Mouse (Mus musculus): ENCODE data around the gene Emg1. TPM values are rescaled to one million over a fixed set of nuclear protein-coding genes. Genes with fewer than 3 reads are reported as not detected.
A peak's percentile ranks its signal among the peaks of the same experiment; 100 is the strongest.

Emg1 gene
- total RNA-seq, 1 experiment from 2014 or later, result 89.3 TPM

DNA sequence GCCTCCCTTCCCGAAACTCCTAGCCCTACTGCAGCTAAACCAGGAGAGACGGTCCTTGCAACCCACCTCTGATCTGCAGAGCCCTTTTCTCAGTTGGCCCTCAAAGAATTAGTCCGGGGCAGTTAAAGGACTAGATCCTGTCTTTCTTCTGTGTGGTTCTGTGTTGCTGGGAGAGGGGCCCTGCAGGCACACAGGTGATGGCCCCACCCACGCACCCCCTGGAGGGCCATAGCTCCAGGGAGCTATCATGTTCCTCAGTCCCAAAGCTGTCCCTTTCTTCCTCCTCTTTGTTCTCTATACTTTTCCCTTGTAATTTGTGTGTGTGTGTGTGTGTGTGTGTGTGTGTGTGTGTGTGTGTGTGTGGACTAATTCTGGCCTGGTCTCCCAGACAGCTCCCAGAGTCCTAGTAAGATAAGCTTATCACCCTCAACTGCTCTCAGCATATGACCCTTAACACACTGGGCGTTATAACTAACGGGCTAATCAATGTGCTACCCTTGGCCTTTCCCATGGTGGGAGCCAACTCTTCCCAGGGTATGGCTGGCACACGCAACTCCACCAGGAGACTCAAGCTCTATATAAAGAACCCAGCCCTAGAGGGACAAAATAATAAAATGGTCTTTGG is 7.5 kb upstream of the Emg1 start:
- ATAC-seq (ENCODE audit: extremely low read depth, insufficient number of reproducible peaks, low FRiP score, poor library complexity, severe bottlenecking), result no peak

GRCm38 (mm10) chr6:124718703-124719102 is 6.7 kb upstream of the Emg1 start:
- no peak for ATAC-seq (ENCODE audit: extremely low read depth, insufficient number of reproducible peaks, low FRiP score, poor library complexity, severe bottlenecking)

DNA sequence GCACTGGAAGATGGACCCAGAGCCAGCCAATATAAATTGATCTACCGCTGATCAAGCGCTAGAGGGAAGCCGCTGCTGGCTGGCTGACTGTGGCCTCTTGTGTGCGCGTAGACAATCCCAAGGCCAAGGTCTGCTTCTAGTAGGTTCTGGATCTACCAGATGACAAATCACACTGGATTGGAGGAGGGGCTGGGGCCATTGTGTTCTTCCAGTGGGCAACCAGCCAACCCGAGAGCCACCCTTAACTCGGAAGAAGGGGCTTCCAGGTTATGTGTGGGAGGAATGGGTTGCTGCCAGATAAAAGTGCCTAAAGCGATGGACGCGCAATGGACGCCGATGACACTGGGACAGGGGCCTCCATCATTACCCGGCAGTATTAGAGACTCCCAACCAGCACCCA is 6.0 kb upstream of the Emg1 start:
- ATAC-seq (ENCODE audit: extremely low read depth, insufficient number of reproducible peaks, low FRiP score, poor library complexity, severe bottlenecking), result no peak

GRCm38 (mm10) chr6:124716864-124717490 is 5.0 kb upstream of the Emg1 start:
- peak; percentile 57 for ATAC-seq (ENCODE audit: extremely low read depth, insufficient number of reproducible peaks, low FRiP score, poor library complexity, severe bottlenecking)

DNA sequence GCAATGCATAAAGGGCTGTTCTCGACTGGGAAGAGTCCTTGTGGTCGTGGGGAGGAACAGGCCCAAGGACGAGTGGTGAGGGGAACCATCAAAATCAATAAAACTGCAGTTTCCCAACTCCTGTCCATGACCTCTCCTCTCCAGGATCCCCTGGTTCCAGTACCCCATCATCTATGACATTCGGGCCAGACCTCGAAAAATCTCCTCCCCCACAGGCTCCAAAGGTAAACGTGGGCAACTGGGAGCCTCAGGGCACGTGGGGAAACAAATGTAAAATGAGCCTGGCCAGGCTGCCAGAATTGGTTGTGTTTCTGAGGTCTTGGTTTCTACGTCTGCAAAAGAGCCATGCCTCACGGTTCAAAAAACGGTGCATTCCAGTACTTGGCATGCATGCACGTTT is 940 bp upstream of the Emg1 start:
- no peak for ATAC-seq (ENCODE audit: extremely low read depth, insufficient number of reproducible peaks, low FRiP score, poor library complexity, severe bottlenecking)

GRCm38 (mm10) chr6:124708289-124708889 is 3.6 kb downstream of the Emg1 start:
- no peak for ATAC-seq (ENCODE audit: extremely low read depth, insufficient number of reproducible peaks, low FRiP score, poor library complexity, severe bottlenecking)

DNA sequence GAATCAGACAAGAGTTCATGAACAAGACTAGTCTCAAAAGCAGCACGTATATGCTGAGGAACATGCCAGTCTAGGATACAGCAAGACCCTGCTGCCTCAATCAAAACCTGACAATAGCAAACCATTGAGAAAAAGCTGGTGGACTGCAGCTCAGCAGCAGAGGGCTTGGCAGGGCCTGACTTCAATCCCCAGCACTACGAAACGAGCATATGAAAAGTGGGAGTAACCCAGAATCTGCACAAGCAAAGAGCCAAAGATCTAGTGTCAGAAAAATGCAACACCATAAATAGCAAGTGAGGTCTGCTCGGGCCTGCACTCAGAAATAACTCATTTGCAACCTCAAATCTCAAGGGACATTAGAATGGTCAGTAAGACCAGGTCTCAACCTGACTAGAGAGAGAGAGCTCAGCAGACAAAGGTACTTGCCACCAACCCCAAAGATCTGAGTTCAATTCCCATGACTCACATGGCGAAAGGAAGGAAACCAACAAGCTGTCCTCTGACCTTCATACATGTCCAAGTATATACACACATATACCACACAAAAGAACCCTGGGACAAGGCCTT is 5.8 kb downstream of the Emg1 start:
- no peak for ATAC-seq (ENCODE audit: extremely low read depth, insufficient number of reproducible peaks, low FRiP score, poor library complexity, severe bottlenecking)

DNA sequence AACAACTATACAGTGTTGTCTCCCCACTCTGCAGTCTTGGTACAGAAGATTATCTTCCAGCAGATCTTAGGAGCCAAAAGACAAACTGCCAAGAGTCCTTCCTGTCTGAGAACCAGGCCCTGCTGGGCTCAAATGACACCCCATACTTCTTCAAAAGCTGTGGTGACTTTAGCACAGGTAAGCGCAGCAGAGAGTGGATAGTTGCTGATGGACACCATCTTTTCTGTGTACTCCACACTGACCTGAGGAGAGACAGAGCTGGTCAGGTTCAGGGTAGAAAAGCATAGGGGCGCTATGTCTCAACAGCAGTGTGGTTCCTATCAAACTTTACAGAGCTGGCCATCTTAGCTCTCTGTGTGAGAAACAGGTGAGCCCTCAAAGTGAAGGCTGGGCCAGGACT is 7.6 kb downstream of the Emg1 start:
- ATAC-seq (ENCODE audit: extremely low read depth, insufficient number of reproducible peaks, low FRiP score, poor library complexity, severe bottlenecking), result no peak

GRCm38 (mm10) chr6:124703789-124704188 is 8.2 kb downstream of the Emg1 start:
- no peak for ATAC-seq (ENCODE audit: extremely low read depth, insufficient number of reproducible peaks, low FRiP score, poor library complexity, severe bottlenecking)

DNA sequence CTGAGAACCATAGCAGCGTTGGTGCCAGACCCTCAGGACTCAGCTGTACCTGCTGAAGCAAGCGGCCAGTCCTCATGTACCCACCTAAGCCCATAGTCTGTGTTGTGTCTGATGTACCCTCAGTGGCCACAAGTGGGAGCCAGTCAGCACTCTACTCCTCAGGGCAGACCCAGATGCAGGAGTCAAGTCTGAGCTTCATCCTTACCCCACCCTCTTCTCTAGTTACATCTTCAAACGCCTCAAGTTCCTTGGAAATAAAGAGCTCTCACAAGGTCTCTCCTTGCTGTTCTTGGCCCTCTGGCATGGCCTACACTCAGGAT is 9.2 kb downstream of the Emg1 start:
- peak; percentile 88 for ATAC-seq (ENCODE audit: extremely low read depth, insufficient number of reproducible peaks, low FRiP score, poor library complexity, severe bottlenecking)

- no peak for ATAC-seq (ENCODE audit: extremely low read depth, insufficient number of reproducible peaks, low FRiP score, poor library complexity, severe bottlenecking)
Measured at GRCm38 (mm10) chr6:124702102-124702783, 9.7 kb downstream of the Emg1 start.

DNA sequence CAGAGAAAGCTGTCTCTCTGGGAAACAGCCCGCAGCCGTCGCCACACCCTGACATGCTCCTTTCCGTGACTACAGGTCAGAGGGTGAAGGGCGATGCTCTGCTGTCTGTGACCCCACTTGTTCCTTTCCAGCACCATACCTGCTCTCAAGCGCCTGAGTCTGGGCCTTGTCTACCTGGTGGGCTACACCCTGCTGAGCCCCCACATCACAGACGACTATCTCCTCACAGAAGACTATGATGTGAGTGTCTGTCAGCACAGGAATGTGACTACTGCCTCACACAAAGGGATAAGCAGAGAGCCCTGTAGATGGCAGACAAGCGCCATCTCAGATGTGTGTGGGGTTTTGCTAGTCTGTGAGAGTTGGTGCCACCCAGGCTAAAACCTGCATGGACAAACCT is 10.6 kb downstream of the Emg1 start:
- no peak for ATAC-seq (ENCODE audit: extremely low read depth, insufficient number of reproducible peaks, low FRiP score, poor library complexity, severe bottlenecking)

- ATAC-seq (ENCODE audit: extremely low read depth, insufficient number of reproducible peaks, low FRiP score, poor library complexity, severe bottlenecking), result no peak
Measured at GRCm38 (mm10) chr6:124699962-124700610, 11.9 kb downstream of the Emg1 start.

- ATAC-seq (ENCODE audit: extremely low read depth, insufficient number of reproducible peaks, low FRiP score, poor library complexity, severe bottlenecking), result no peak
Measured at GRCm38 (mm10) chr6:124699366-124699765, 12.6 kb downstream of the Emg1 start.

GRCm38 (mm10) chr6:124698751-124699150 is 13.2 kb downstream of the Emg1 start:
- no peak for ATAC-seq (ENCODE audit: extremely low read depth, insufficient number of reproducible peaks, low FRiP score, poor library complexity, severe bottlenecking)

GRCm38 (mm10) chr6:124696441-124697150 is 15.4 kb downstream of the Emg1 start:
- ATAC-seq (ENCODE audit: extremely low read depth, insufficient number of reproducible peaks, low FRiP score, poor library complexity, severe bottlenecking), result no peak

GRCm38 (mm10) chr6:124694166-124694955 is 17.6 kb downstream of the Emg1 start:
- peak; percentile 55; the same call in 1 of the 2 replicates for ATAC-seq (ENCODE audit: extremely low read depth, insufficient number of reproducible peaks, low FRiP score, poor library complexity, severe bottlenecking)

Data from neutrophil, adult 5-6 weeks (primary cell).